Mouse (Mus musculus): ENCODE measurements at regions not wholly inside any gene's neighbourhood (a gene's known extent, or its start where the extent isn't known, plus 50 kb on each side); places are given as distances from the start of the nearest gene placed in this dataset.

- TF ChIP-seq CTCF (conservative IDR thresholded peaks at IDR 0.05; ENCODE audit: low read length): peak; percentile 84
- TF ChIP-seq NANOG (IDR thresholded peaks at IDR 0.05; ENCODE audit: borderline replicate concordance, low read length): no peak
- TF ChIP-seq POU5F1 (IDR thresholded peaks at IDR 0.05; ENCODE audit: borderline replicate concordance, low read length): no peak
These were observed 2588.4 kb upstream of the 5930422O12Rik start for GRCm38 (mm10) chr8:30840064-30840463.

All from E14TG2a.4 (cell line).